Mouse (Mus musculus) MEL (cell line): Measurements from ENCODE around the gene Kit. TPM values are rescaled to one million over a fixed set of nuclear protein-coding genes. Genes with fewer than 3 reads are reported as not detected.
A peak's percentile ranks its signal among the peaks of the same experiment; 100 is the strongest.

ENCODE experiments used
- DNase-seq: peaks from one replicate; pipeline ENCODE4 v3.0.0; 2011; ENCODE audit warnings: low read depth, low spot score
- H3K27ac ChIP-seq: 2 replicates; pipeline ENCODE4 v1.5.1; 2012; ENCODE audit warnings: low read depth, mild to moderate bottlenecking, control low read depth, low read length, moderate library complexity; ENCODE audit not compliant: control insufficient read depth
- H3K27me3 ChIP-seq, 2 experiments: fragments of 150-350 bp in 1 of 2; sonication (generic) in 1 of 2; 2 replicates each; pipeline ENCODE4 v1.6.1; 2012; ENCODE audit warnings: low read length in 2 of 2, mild to moderate bottlenecking in 2 of 2, improper control_type of control experiment in 1 of 2, moderate library complexity in 1 of 2; ENCODE audit not compliant: insufficient read depth in 2 of 2, control insufficient read depth in 1 of 2
- H3K36me3 ChIP-seq, 2 experiments: 2 replicates each; pipeline ENCODE4 v1.6.1; 2012 to 2014; ENCODE audit warnings: low read length in 2 of 2, improper control_type of control experiment in 1 of 2, inconsistent platforms in 1 of 2, mild to moderate bottlenecking in 1 of 2; ENCODE audit not compliant: insufficient read depth in 2 of 2, control insufficient read depth in 1 of 2
- H3K4me1 ChIP-seq, 2 experiments: fragments of 150-350 bp in 1 of 2; sonication (generic) in 1 of 2; 2 replicates each; pipeline ENCODE4 v1.6.1; 2012; ENCODE audit warnings: low read length in 2 of 2, improper control_type of control experiment in 1 of 2, mild to moderate bottlenecking in 1 of 2; ENCODE audit not compliant: insufficient read depth in 2 of 2, control insufficient read depth in 1 of 2
- H3K4me3 ChIP-seq, 2 experiments: fragments of 150-350 bp in 1 of 2; sonication (generic) in 1 of 2; 2 replicates each; pipeline ENCODE4 v1.5.1; 2012; ENCODE audit warnings: low read depth in 2 of 2, low read length in 2 of 2, mild to moderate bottlenecking in 2 of 2, moderate library complexity in 2 of 2, control low read depth in 1 of 2, improper control_type of control experiment in 1 of 2; ENCODE audit not compliant: control insufficient read depth in 1 of 2, insufficient read depth in 1 of 2
- H3K79me2 ChIP-seq: 2 replicates; pipeline ENCODE4 v1.6.1; 2012; ENCODE audit warnings: mild to moderate bottlenecking, low read length, moderate library complexity; ENCODE audit not compliant: control insufficient read depth, poor library complexity, insufficient read depth
- H3K9ac ChIP-seq: 2 replicates; pipeline ENCODE4 v1.6.1; 2012; ENCODE audit warnings: low read depth, mild to moderate bottlenecking, control low read depth, low read length, moderate library complexity; ENCODE audit not compliant: control insufficient read depth, poor library complexity, severe bottlenecking
- H3K9me3 ChIP-seq: fragments of 150-350 bp; sonication (generic); replicated peaks from 2 replicates; pipeline ENCODE4 v1.6.1; 2012; ENCODE audit warnings: mild to moderate bottlenecking, low read length, improper control_type of control experiment, moderate library complexity; ENCODE audit not compliant: insufficient read depth
- CHD2 ChIP-seq: IDR thresholded peaks from 2 replicates; pipeline ENCODE4 v1.6.1; 2011; ENCODE audit warnings: low read length, improper control_type of control experiment
- E2F4 ChIP-seq: IDR thresholded peaks from 2 replicates; pipeline ENCODE4 v1.6.1; 2011; ENCODE audit warnings: low read depth, low read length, improper control_type of control experiment, borderline replicate concordance
- ELF1 ChIP-seq: IDR thresholded peaks from 2 replicates; pipeline ENCODE4 v1.6.1; 2014; ENCODE audit warnings: low read depth, mild to moderate bottlenecking, inconsistent platforms, low read length, improper control_type of control experiment, moderate library complexity
- ETS1 ChIP-seq: IDR thresholded peaks from 2 replicates; pipeline ENCODE4 v1.6.1; 2012; ENCODE audit warnings: low read depth, mild to moderate bottlenecking, inconsistent platforms, low read length, improper control_type of control experiment, moderate library complexity
- GABPA ChIP-seq: IDR thresholded peaks from 2 replicates; pipeline ENCODE4 v1.6.1; 2012; ENCODE audit warnings: low read depth, mild to moderate bottlenecking, inconsistent platforms, low read length, improper control_type of control experiment, moderate library complexity
- JUND ChIP-seq: IDR thresholded peaks from 2 replicates; pipeline ENCODE4 v1.6.1; 2011; ENCODE audit warnings: low read depth, mild to moderate bottlenecking, improper control_type of control experiment, low read length
- MAFK ChIP-seq: IDR thresholded peaks from 2 replicates; pipeline ENCODE4 v1.6.1; 2011; ENCODE audit warnings: low read depth, mild to moderate bottlenecking, low read length, improper control_type of control experiment, borderline replicate concordance
- MAX ChIP-seq: IDR thresholded peaks from 2 replicates; pipeline ENCODE4 v1.6.1; 2011; ENCODE audit warnings: low read length, improper control_type of control experiment
- MEF2A ChIP-seq: IDR thresholded peaks from 2 replicates; pipeline ENCODE4 v1.6.1; 2014; ENCODE audit warnings: low read depth, mild to moderate bottlenecking, inconsistent platforms, low read length, improper control_type of control experiment; ENCODE audit not compliant: poor library complexity, insufficient replicate concordance, severe bottlenecking; ENCODE audit errors: extremely low read depth
- POLR2AphosphoS2 ChIP-seq: IDR thresholded peaks from 2 replicates; pipeline ENCODE4 v1.6.1; 2011; ENCODE audit warnings: low read length, improper control_type of control experiment
- POLR2AphosphoS5 ChIP-seq: IDR thresholded peaks from 2 replicates; pipeline ENCODE4 v1.6.1; 2012; ENCODE audit warnings: low read depth, borderline replicate concordance, mild to moderate bottlenecking, inconsistent platforms, low read length, moderate library complexity, mixed read lengths
- RAD21 ChIP-seq: IDR thresholded peaks from 2 replicates; pipeline ENCODE4 v1.6.1; 2011; ENCODE audit warnings: mild to moderate bottlenecking, low read depth, low read length, improper control_type of control experiment
- RCOR1 ChIP-seq: IDR thresholded peaks from 2 replicates; pipeline ENCODE4 v1.6.1; 2012; ENCODE audit warnings: low read depth, mild to moderate bottlenecking, inconsistent platforms, low read length, improper control_type of control experiment
- SMC3 ChIP-seq: IDR thresholded peaks from 2 replicates; pipeline ENCODE4 v1.6.1; 2011; ENCODE audit warnings: low read depth, low read length, improper control_type of control experiment
- TBP ChIP-seq: IDR thresholded peaks from 2 replicates; pipeline ENCODE4 v1.8.0; 2011; ENCODE audit warnings: low read depth, low read length, improper control_type of control experiment
- TCF12 ChIP-seq: IDR thresholded peaks from 2 replicates; pipeline ENCODE4 v1.6.1; 2014; ENCODE audit warnings: low read depth, mild to moderate bottlenecking, inconsistent platforms, low read length, improper control_type of control experiment, moderate library complexity
- UBTF ChIP-seq: IDR thresholded peaks from 2 replicates; pipeline ENCODE4 v1.6.1; 2012; ENCODE audit warnings: low read depth, mild to moderate bottlenecking, inconsistent platforms, low read length, improper control_type of control experiment, moderate library complexity, borderline replicate concordance; ENCODE audit not compliant: insufficient read depth
- USF2 ChIP-seq, 2 experiments: IDR thresholded peaks; 2 replicates each; pipeline ENCODE4 v1.6.1; 2011 to 2012; ENCODE audit warnings: improper control_type of control experiment in 2 of 2, low read length in 2 of 2, borderline replicate concordance in 1 of 2, inconsistent platforms in 1 of 2, low read depth in 1 of 2, mild to moderate bottlenecking in 1 of 2; ENCODE audit not compliant: insufficient read depth in 1 of 2
- ZMIZ1 ChIP-seq: IDR thresholded peaks from 2 replicates; pipeline ENCODE4 v1.6.1; 2012; ENCODE audit warnings: low read depth, mild to moderate bottlenecking, inconsistent platforms, low read length, improper control_type of control experiment, moderate library complexity
- ZNF384 ChIP-seq: IDR thresholded peaks from 2 replicates; pipeline ENCODE4 v1.6.1; 2012; ENCODE audit warnings: low read depth, mild to moderate bottlenecking, inconsistent platforms, low read length, improper control_type of control experiment
- polyA plus RNA-seq, 2 experiments: library from polyadenylated mRNA; stranded (reverse) in 1 of 2; unstranded in 1 of 2; fragments of >175 nt in 1 of 2; fragments of >200 nt in 1 of 2; gene quantifications; 2 replicates each; pipeline versions ENCODE4 v1.2.1 to v1.2.4; 2012; ENCODE audit warnings: low replicate concordance in 2 of 2, low read depth in 1 of 2; ENCODE audit not compliant: insufficient read length in 2 of 2, insufficient read depth in 1 of 2, missing spikeins in 1 of 2
- total RNA-seq: library from RNA; depleted of rRNA; stranded (reverse); fragments of 300-350 nt; gene quantifications from 2 replicates; pipeline ENCODE4 v1.2.3, GENCODE M21; 2012

Kit gene
- total and polyA plus RNA-seq, 3 experiments: 1.0 to 1.8 TPM; not detected in 1

- no peak overlapping the region for H3K27ac ChIP-seq
- H3K79me2 ChIP-seq: no peaks in the 10 kb centered on the region
- no peaks in the 10 kb centered on the region for H3K4me1 ChIP-seq
- H3K9me3 ChIP-seq: no peaks in the 10 kb centered on the region
- no peak overlapping the region for H3K9ac ChIP-seq
- H3K4me3 ChIP-seq: no peak overlapping the region
- no peak for TF ChIP-seq ZMIZ1
- TF ChIP-seq POLR2AphosphoS2: no peak
- no peak for TF ChIP-seq ZNF384
- TF ChIP-seq UBTF: no peak
- no peak for TF ChIP-seq CHD2
- TF ChIP-seq RAD21: no peak
- H3K27me3 ChIP-seq: no peaks in the 10 kb centered on the region
- DNase-seq: no peak
- no peaks in the 10 kb centered on the region for H3K36me3 ChIP-seq
Observed at GRCm38 (mm10) chr5:75658575-75658974, 83.9 kb downstream of the Kit start.

- H3K79me2 ChIP-seq: no peaks in the 10 kb centered on the region
- H3K9ac ChIP-seq: no peak overlapping the region
- TF ChIP-seq POLR2AphosphoS5 (peak; percentile 80; the same call in 1 of the 2 replicates), USF2 (IDR thresholded peaks at IDR 0.05; ENCODE audit: borderline replicate concordance in 1 of 2, insufficient read depth in 1 of 2, low read depth in 1 of 2, low read length in 2 of 2) (no peak), ETS1 (no peak), E2F4 (no peak), RCOR1 (no peak), MAFK (no peak)
- no peak overlapping the region for H3K4me3 ChIP-seq
- DNase-seq: no peak
- no peak overlapping the region for H3K27ac ChIP-seq
- no peaks in the 10 kb centered on the region for H3K9me3 ChIP-seq
- H3K36me3 ChIP-seq: no peaks in the 10 kb centered on the region
- H3K4me1 ChIP-seq: no peaks in the 10 kb centered on the region
- no peaks in the 10 kb centered on the region for H3K27me3 ChIP-seq
Observed at GRCm38 (mm10) chr5:75660342-75660741, 85.6 kb downstream of the Kit start.

- H3K9ac ChIP-seq: no peak overlapping the region
- H3K27ac ChIP-seq: no peak overlapping the region
- H3K4me3 ChIP-seq: no peak overlapping the region
- no peaks in the 10 kb centered on the region for H3K4me1 ChIP-seq
- H3K79me2 ChIP-seq: no peaks in the 10 kb centered on the region
- no peak for DNase-seq
- H3K36me3 ChIP-seq: no peaks in the 10 kb centered on the region
- no peaks in the 10 kb centered on the region for H3K27me3 ChIP-seq
- H3K9me3 ChIP-seq: no peaks in the 10 kb centered on the region
- TF ChIP-seq TCF12 (no peak), JUND (no peak), USF2 (IDR thresholded peaks at IDR 0.05; ENCODE audit: borderline replicate concordance in 1 of 2, insufficient read depth in 1 of 2, low read depth in 1 of 2, low read length in 2 of 2) (no peak), MEF2A (no peak), GABPA (no peak), TBP (no peak), ELF1 (no peak), SMC3 (no peak), POLR2AphosphoS5 (no peak), MAX (no peak), RCOR1 (no peak)
Observed at GRCm38 (mm10) chr5:75662466-75662865, 87.8 kb downstream of the Kit start.
